Mouse (Mus musculus): ENCODE measurements around the gene Sgo1.

Gene Sgo1

DNA sequence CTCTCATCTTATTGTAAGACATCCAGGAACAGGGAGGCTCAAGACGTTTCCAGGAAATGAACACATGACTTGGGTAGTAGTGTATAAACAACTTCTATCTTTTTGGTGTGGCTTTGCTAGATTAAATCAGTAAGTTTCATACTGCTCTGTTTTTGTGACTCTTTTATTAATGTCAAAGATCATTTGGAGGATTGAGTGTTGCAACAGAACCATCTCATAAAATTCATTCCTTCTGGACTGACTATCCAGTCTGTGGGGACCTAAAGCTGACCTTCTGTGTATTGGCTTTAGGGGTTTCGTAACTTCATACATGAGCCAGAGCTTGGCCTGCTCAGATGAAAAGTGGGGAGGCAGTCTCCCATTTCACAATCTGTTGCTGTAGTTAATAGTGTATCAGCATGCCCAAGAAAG, 38.9 kb downstream of the Sgo1 start:
- DNase-seq (ENCODE audit: low spot score in 2 of 2) = no peak

DNA sequence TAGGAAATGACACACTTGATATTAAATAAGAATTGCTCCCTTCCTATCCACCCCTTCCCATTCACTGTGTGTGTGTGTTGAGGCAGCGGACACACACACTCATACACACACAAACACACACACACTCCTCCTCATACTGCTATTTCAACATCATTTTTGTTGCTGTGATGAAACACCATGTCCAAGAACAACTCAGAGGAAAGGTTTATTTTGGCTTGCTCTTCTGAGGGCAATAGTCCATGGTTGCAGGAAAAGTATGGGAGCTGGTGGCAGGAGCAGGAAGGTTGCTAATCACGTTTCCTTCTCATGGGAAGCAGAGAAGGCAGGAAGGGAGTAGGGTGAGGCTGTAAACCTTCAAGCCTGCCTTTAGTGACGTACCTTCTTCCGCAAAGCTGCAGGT, 45.8 kb downstream of the Sgo1 start:
- DNase-seq (ENCODE audit: low spot score in 2 of 2) = no peak

DNA sequence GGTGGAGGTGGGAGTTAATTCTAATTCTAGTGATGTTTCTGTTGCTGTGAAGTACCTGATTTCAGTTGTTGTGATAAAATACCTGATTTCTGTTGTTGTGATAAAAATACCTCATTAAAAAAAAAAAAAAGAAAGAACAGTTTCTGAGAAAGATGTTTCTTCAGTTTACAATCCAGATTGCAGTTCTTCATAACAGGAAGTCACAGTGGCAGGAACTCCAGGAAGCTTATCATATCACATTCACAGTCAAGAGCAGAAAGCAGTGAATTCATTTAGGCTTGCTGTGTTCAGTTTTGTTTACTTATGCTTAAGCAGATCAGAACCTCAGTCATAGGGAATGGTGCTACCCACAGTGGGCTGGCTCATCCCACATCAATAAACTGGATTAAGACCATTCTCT, 57.8 kb downstream of the Sgo1 start:
- no peak for DNase-seq (ENCODE audit: low spot score in 2 of 2)

DNA sequence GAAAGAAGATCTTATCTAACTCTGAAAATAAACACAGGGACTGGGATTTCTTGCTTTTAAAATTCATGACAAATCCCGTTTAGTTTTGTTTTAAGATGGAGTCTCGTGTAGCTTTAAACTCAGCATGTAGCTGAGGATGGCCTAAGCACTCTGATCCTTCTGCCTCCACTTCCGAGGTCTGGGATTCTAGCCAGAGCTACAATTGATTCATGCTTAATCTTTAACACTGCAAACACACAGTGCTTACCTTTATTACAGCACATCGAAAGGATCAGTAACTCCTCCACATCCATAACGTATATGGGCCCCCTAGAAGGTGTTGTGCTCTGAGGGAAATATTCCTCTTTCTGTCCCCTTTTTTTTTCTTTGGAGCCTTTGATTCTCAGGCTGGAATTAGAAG, 61.0 kb downstream of the Sgo1 start:
- DNase-seq (ENCODE audit: low spot score in 2 of 2) = no peak

DNA sequence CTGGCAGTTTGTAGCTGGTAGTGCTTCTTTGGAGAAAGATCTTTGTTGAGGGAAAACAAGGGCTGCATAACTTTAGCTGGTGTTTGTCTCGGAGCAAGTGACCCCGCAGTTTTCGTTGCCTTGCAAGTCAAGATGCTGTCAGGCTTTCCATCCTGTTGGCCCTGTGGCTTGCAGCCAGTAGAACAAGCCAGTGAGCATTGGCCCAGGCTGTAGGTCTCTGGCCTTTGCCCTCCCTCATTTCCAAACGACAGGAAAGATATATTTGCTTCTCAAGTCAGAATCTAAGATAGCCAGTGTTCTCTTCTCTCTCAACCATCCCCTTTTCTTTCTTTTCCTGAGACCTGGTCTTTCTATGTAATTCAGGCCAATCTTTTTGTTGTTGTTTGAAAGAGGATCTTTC, 61.6 kb downstream of the Sgo1 start:
- DNase-seq (ENCODE audit: low spot score in 2 of 2) = no peak

DNA sequence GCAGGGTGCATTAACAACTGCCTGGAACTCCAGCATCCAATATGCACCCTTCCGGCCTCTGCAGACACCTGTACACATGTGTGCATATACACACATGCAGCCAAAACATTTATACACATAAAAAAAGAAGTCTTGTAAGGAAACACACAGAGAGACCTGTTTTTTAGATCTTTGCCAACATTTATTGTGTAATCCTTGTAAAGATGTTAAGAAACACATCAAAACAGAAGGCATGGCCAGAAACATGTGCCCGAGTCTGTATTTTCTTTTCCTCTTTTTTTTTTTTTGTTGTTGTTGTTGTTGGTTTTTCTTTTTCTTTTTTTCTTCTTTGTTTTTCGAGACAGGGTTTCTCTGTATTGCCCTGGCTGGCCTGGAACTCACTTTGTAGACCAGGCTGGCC, 63.0 kb downstream of the Sgo1 start:
- DNase-seq (ENCODE audit: low spot score in 2 of 2) = no peak

Data from frontal cortex, postnatal 14 days (tissue).